In genomic region chr2:49658988-49659387, GRCm38 (mm10) we compare ENCODE assay signal across 14 mouse cellular contexts. TPM values are rescaled to one million over a fixed set of nuclear protein-coding genes. Genes with fewer than 3 reads are reported as not detected.
"Had no signal": no experiment of that assay in that cellular context is flagged by ENCODE, and none has a peak within 500 bp of the region (broad histone marks: within the 10 kb centered on the region; RNA-seq: fewer than 3 reads in every experiment).

No protein-coding gene starts in this region.

- H3K4me2 ChIP-seq: kidney, embryonic 15.5 days; liver, embryonic 11.5 days; liver, embryonic 15.5 days; stomach, embryonic 15.5 days had no signal

- H3K4me1 ChIP-seq: liver, embryonic 15.5 days had no signal

- H3K27ac ChIP-seq: kidney, embryonic 15.5 days; limb, embryonic 10.5 days; liver, embryonic 15.5 days; stomach, embryonic 15.5 days had no signal

- H3K9ac ChIP-seq: kidney, embryonic 15.5 days; liver, embryonic 15.5 days; stomach, embryonic 15.5 days had no signal

- DNase-seq: kidney, adult 2 months; kidney, postnatal 25 days; lung, adult 2 months; lung, postnatal 36 days; right cerebral cortex, postnatal 14 days; thymus, adult 2 months; thymus, postnatal 25 days had no signal

- ATAC-seq: lung, postnatal 0 days had no signal

- H3K4me3 ChIP-seq: kidney, embryonic 15.5 days; limb, embryonic 10.5 days; liver, embryonic 15.5 days; stomach, embryonic 15.5 days had no signal

- H3K27me3 ChIP-seq: kidney, embryonic 15.5 days; liver, embryonic 15.5 days; stomach, embryonic 15.5 days had no signal

- H3K9me3 ChIP-seq: kidney, embryonic 15.5 days; limb, embryonic 10.5 days; liver, embryonic 15.5 days; stomach, embryonic 15.5 days had no signal

- H3K36me3 ChIP-seq: kidney, embryonic 15.5 days; limb, embryonic 10.5 days; liver, embryonic 15.5 days; stomach, embryonic 15.5 days had no signal

RNA-seq across cellular contexts. Expression of gene Kif5c, which starts 39.9 kb away (rescaled TPM):
- total RNA-seq: megakaryocyte progenitor cell, adult 5-6 weeks had no signal
